Mouse (Mus musculus): ENCODE data around the gene Gprc5d. TPM values are rescaled to one million over a fixed set of nuclear protein-coding genes. Genes with fewer than 3 reads are reported as not detected.

Gene Gprc5d
- total RNA-seq, 2 experiments from 2014 or later, result not detected

DNA sequence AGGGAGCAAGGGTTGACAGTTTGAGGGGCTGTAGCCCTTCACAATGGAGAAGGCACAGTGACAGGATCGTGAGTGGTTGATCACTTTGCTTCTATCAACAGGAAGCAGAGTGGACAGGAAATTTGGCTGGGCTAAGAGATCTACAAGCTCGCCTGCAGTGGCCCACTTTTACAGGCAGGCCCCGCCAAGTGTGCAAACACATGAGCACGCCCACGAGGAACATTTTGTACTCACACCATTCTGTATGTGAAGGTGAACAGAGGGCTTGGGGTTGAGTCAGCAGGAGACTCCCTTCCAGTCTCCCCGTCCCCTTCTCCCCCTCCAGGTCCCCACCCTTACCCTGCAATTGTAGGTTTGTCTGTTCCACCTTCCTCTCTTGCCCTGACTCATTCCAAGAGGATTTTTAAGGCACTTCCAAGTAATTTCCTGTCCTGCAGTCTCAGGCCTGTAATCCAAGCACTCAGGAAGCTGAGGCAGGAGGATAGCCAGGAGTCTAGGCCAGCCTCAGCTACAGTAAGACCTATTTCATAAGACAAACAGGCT is 43.6 kb downstream of the Gprc5d start:
- ATAC-seq (replicated peaks; ENCODE audit: poor library complexity, severe bottlenecking), result no peak

DNA sequence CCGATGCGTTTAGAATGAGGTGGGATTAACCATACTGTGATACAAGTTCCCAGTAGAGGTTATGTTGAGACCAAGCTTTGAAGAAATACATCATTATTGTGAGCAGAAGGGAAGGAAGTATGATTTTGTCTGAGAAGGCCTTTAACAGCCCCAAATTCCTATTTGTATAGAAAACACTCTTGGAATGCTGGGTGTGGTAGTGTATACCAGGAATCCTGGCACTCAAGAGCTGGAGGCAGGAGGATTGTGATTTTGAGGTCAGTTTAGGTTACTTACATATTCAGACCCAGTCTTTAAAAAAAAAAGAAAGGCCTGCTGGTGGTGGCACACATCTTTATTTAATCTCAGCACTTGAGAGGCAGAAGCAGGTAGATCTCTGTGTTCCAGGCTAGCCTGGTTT is 47.7 kb downstream of the Gprc5d start:
- no peak for ATAC-seq (replicated peaks; ENCODE audit: poor library complexity, severe bottlenecking)

DNA sequence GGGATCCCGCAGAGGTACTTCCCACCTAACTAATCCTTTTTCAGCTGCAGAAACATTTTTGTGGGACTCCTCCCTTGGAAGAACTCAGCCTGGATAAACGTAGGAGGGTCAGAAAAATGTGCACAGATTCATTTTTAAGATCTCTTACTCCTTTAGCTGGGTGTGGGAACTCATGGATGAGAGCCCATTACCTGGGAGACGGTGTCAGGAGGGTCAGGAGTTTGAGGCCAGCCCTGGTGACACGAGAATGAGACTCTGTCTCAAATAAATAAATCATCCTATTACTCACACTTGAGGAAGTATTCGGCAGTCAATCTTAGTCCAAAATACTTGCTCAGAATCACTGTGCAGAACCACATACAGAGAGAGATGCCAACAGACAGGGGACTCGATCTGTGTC is 48.2 kb downstream of the Gprc5d start:
- ATAC-seq (replicated peaks; ENCODE audit: poor library complexity, severe bottlenecking), result no peak

DNA sequence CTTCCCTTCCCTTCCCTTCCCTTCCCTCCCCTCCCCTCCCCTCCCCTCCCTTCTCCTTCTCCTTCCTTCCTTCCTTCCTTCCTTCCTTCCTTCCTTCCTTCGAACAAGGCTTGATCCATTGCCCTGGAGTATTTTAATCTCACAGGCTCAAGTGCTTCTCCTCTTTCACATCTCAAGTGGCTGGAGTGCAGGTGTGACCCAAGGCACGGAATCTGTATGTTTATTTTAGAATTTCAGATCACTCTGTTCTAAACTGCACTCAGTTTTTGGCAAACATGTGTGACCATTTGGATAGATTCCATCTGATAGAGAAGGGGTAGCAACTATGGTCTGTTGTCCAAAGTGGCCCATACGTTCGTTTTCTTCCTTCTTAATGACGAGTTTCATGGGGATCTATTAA is 49.9 kb downstream of the Gprc5d start:
- no peak for ATAC-seq (replicated peaks; ENCODE audit: poor library complexity, severe bottlenecking)

DNA sequence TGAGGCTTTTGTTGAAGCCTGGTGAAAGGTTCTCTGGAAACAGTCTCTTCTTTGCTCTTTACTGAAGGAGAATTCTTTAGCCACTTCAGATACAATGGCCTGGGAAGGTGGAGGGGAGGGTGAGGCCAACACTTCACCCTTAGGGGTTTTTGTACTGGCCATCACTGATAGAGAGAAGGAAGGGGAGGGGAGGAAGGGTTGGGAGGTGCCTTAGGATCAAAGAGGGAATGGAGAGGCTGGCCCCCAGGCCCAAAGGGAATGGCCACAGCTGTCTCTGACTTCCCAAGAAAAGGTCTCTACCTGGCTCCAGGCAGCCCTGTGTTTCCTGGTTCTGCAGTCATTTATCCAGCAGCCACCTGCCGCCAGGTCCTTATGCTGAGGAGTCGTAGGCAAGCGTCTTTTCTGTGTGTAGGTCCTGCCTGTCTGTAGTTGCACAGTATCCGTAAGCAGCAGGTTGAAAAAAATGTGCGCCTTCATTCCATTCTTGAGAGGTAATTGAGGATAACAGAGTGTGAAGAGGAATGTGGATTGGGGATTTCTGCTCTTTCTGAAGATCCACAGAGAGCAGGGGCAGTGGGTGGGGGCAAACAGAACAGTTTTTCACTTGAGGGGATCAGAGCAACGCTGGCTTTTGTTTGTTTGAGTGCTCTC is 51.2 kb downstream of the Gprc5d start:
- ATAC-seq (replicated peaks; ENCODE audit: poor library complexity, severe bottlenecking), result no peak

DNA sequence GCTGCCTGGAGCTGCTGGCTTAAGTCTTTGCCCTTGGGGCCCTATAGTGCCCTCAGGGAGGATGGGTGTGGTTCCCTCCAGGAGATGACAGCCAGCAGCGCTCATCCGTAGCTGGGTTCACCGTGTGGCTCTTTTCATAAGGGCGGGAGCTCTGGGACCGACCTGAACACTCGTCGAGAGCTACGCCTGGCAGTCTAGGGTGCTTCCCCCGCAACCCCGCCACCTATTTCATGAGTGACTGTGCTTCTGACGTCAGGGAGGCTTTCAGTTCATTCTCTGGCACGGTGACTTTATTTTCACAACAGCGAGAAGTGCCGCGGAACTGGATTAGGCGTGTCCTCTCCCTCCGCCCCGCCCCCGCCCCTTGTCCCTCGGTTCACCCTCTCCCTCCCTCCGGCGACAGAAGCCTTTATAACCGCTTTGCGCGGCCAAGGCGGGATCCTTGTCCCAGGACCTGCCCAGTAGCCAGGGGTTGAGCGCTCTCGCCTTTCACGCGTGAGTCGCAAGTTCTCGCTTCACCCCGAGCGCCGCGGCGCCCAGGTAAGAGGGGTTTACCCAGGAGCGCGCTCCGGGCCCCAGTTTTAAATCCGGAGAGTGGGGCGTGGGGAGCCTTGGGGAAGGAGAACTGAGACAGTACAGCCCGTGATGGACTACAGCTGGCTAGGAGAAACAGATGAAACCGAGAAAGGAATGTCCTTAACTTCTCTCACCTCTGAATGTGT is 52.7 kb downstream of the Gprc5d start, which contains the start of gene Gprc5a:
Gene Gprc5a (plus strand): TSS at position 416 of the 722 bp plus-strand sequence.
- ATAC-seq (replicated peaks; ENCODE audit: poor library complexity, severe bottlenecking), result peak; percentile 94

DNA sequence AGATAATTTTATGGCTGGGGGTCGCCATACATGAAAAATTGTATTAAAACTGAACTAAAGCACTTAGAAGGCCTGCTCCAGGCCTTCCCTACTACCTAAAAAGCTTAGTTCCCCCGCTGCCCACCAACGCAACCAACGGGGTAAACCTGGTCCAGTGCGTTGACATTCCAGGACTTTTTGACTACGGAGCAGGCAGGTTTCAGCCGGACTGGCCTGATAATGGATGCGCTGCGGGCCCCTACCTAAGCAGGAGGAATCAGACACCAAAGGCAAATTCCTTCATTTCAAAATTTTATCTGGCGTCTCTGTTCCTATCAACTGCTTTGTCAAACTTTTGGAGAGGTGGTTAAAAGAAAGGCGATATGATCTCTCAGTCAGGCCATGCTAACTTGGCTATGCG is 53.5 kb downstream of the Gprc5d start:
- no peak for ATAC-seq (replicated peaks; ENCODE audit: poor library complexity, severe bottlenecking)

DNA sequence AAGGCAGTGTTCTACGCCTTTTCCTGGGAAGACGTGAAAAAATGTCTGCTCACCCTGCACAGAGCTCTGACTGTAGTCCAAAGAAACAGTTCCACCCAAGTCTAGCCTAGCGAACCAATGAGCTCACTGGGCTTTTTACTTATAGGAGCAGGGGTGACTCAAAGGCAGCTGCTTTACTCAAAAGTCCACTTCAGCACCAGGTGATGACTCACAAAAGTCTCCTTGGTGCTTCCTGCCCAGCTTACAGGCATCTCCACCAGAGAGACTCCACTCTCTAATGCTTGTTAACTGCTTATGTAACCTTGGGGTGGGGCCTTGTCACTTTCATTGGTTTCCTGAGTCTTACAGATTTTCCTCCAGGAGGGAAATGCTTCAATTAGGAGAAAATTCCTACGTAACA is 57.4 kb downstream of the Gprc5d start:
- no peak for ATAC-seq (replicated peaks; ENCODE audit: poor library complexity, severe bottlenecking)

Other genes with a start within 250 kb of the Gprc5d start
- 14.1 and 16.7 TPM in 2 replicates for gene Gpr19, start 219.7 kb downstream of the Gprc5d start, total RNA-seq (2014; fragmentation: Nextera tagmentation)
- 6.6 TPM in 2 replicates for gene Gpr19, start 219.7 kb downstream of the Gprc5d start, total RNA-seq (2017)
- 16.9 and 18.1 TPM in 2 replicates for gene Cdkn1b, start 197.9 kb downstream of the Gprc5d start, total RNA-seq (2014; fragmentation: Nextera tagmentation)
- 38.5 and 38.7 TPM in 2 replicates for gene Cdkn1b, start 197.9 kb downstream of the Gprc5d start, total RNA-seq (2017)
- not detected in 2 replicates for gene Apold1, start 136.6 kb downstream of the Gprc5d start, total RNA-seq (2014; fragmentation: Nextera tagmentation)
- gene Apold1, start 136.6 kb downstream of the Gprc5d start, total RNA-seq (2017), result not detected in 2 replicates
- gene Ddx47, start 106.7 kb downstream of the Gprc5d start, total RNA-seq (2014; fragmentation: Nextera tagmentation), result 60.2 and 87.6 TPM in 2 replicates
- gene Ddx47, start 106.7 kb downstream of the Gprc5d start, total RNA-seq (2017), result 72.0 and 96.9 TPM in 2 replicates
- gene Gprc5a, start 52.6 kb downstream of the Gprc5d start, total RNA-seq (2014; fragmentation: Nextera tagmentation), result not detected in 2 replicates
- gene Gprc5a, start 52.6 kb downstream of the Gprc5d start, total RNA-seq (2017), result not detected in 2 replicates
- 1.7 and 4.4 TPM in 2 replicates for gene Fam234b, start 79.7 kb upstream of the Gprc5d start, total RNA-seq (2014; fragmentation: Nextera tagmentation)
- 2.3 and 2.5 TPM in 2 replicates for gene Fam234b, start 79.7 kb upstream of the Gprc5d start, total RNA-seq (2017)
- 3.1 and 10.8 TPM in 2 replicates for gene Hebp1, start 79.7 kb upstream of the Gprc5d start, total RNA-seq (2014; fragmentation: Nextera tagmentation)
- 6.7 and 29.6 TPM in 2 replicates for gene Hebp1, start 79.7 kb upstream of the Gprc5d start, total RNA-seq (2017)
- gene Gsg1, start 136.1 kb upstream of the Gprc5d start, total RNA-seq (2014; fragmentation: Nextera tagmentation), result not detected in 2 replicates
- gene Gsg1, start 136.1 kb upstream of the Gprc5d start, total RNA-seq (2017), result not detected in 2 replicates
- gene Pbp2, start 192.1 kb upstream of the Gprc5d start, total RNA-seq (2014; fragmentation: Nextera tagmentation), result not detected in 2 replicates
- gene Pbp2, start 192.1 kb upstream of the Gprc5d start, total RNA-seq (2017), result not detected in 2 replicates
- gene Emp1, start 244.3 kb upstream of the Gprc5d start, total RNA-seq (2014; fragmentation: Nextera tagmentation), result not detected in 2 replicates
- gene Emp1, start 244.3 kb upstream of the Gprc5d start, total RNA-seq (2017), result not detected in 2 replicates